Mouse (Mus musculus) MEL (cell line): ENCODE data around the gene Gatb.

Source experiments
- EP300 ChIP-seq, 2 experiments: IDR thresholded peaks; 2 replicates each; pipeline ENCODE4 v1.6.1; 2011; ENCODE audit warnings: improper control_type of control experiment in 2 of 2, low read length in 2 of 2, low read depth in 1 of 2, mild to moderate bottlenecking in 1 of 2
- GATA1 ChIP-seq: IDR thresholded peaks from 2 replicates; pipeline ENCODE4 v1.6.1; 2011; ENCODE audit warnings: low read depth, low read length, improper control_type of control experiment
- KAT2A ChIP-seq: conservative IDR thresholded peaks from 2 replicates; pipeline ENCODE4 v1.6.1; 2012; ENCODE audit warnings: low read depth, low read length, improper control_type of control experiment, inconsistent platforms
- POLR2A ChIP-seq, 2 experiments: IDR thresholded peaks; 2 replicates each; pipeline ENCODE4 v1.6.1; 2011 to 2012; ENCODE audit warnings: low read length in 2 of 2, mild to moderate bottlenecking in 2 of 2, control low read depth in 1 of 2, improper control_type of control experiment in 1 of 2, low read depth in 1 of 2, moderate library complexity in 1 of 2; ENCODE audit not compliant: control insufficient read depth in 1 of 2, insufficient read depth in 1 of 2, poor library complexity in 1 of 2

- no peak for TF ChIP-seq POLR2A (IDR thresholded peaks at IDR 0.05; ENCODE audit: control insufficient read depth in 1 of 2, insufficient read depth in 1 of 2, low read depth in 1 of 2, low read length in 2 of 2, poor library complexity in 1 of 2)
- no peak for TF ChIP-seq KAT2A
- no peak for TF ChIP-seq GATA1
- no peak for TF ChIP-seq EP300 (IDR thresholded peaks at IDR 0.05; ENCODE audit: low read depth in 1 of 2, low read length in 2 of 2)
Measured at GRCm38 (mm10) chr3:85677133-85677532, 103.2 kb downstream of the Gatb start.
